Mouse (Mus musculus): ENCODE measurements around the gene Cox4i2.

- TF ChIP-seq CTCF (IDR thresholded peaks at IDR 0.05; ENCODE audit: low read depth, low read length) = no peak
- TF ChIP-seq POLR2A (IDR thresholded peaks at IDR 0.05; ENCODE audit: borderline replicate concordance, low read depth, low read length) = no peak
Observed at GRCm38 (mm10) chr2:152757478-152757877, 3.5 kb downstream of the Cox4i2 start.

Data from bone marrow macrophage, adult 2 months (primary cell).